In genomic region chr4:141604493-141604892, GRCm38 (mm10) we compare ENCODE assay signal across 10 mouse cellular contexts. TPM values are rescaled to one million over a fixed set of nuclear protein-coding genes. Genes with fewer than 3 reads are reported as not detected.
DNase-seq lines count a peak whose midpoint lies in the region; ATAC-seq and TF ChIP-seq lines count a peak whose summit lies in the region.
"Had no signal": no experiment of that assay in that cellular context is flagged by ENCODE, and none has a peak within 500 bp of the region (broad histone marks: within the 10 kb centered on the region; RNA-seq: fewer than 3 reads in every experiment).

No protein-coding gene starts in this region.

- H3K4me1 ChIP-seq in megakaryocyte, embryonic 14.5 days: peaks cover 34% of the 10 kb centered on the region
- peaks cover 32 to 44% of the 10 kb centered on the region in 2 experiments for H3K4me1 ChIP-seq in heart, embryonic 14.5 days (ENCODE audit: control insufficient read depth in 2 of 2, insufficient read depth in 2 of 2, low read length in 2 of 2)
- peaks cover 22% of the 10 kb centered on the region for H3K4me1 ChIP-seq in kidney, postnatal 0 days (replicated peaks; ENCODE audit: insufficient read depth, low read length)
- peaks cover 15% of the 10 kb centered on the region for H3K4me1 ChIP-seq in stomach, embryonic 15.5 days
- H3K4me1 ChIP-seq in hindbrain, embryonic 11.5 days (replicated peaks; ENCODE audit: control insufficient read depth, insufficient read depth, low read length): 0 out of 2 replicates have a peak, but pooled peaks cover 3% of the 10 kb centered on the region

- H3K9me3 ChIP-seq in megakaryocyte, embryonic 14.5 days: peaks cover 11% of the 10 kb centered on the region
- peaks cover 3% of the 10 kb centered on the region; the same call in 1 of the 2 replicates for H3K9me3 ChIP-seq in heart, embryonic 14.5 days (ENCODE audit: control insufficient read depth, low read length)
- H3K9me3 ChIP-seq in kidney, postnatal 0 days (replicated peaks; ENCODE audit: low read length): no peaks in the 10 kb centered on the region
- no peaks in the 10 kb centered on the region for H3K9me3 ChIP-seq in stomach, embryonic 15.5 days
- no peaks in the 10 kb centered on the region for H3K9me3 ChIP-seq in hindbrain, embryonic 11.5 days (ENCODE audit: control insufficient read depth, low read length)
- H3K9me3 ChIP-seq: neural tube, embryonic 12.5 days had no signal

- peak overlapping the region in 1 of 2 experiments; percentile 25; a peak in 1 of 4 replicates for H3K27ac ChIP-seq in heart, embryonic 14.5 days (replicated peaks in 1 of 2; ENCODE audit: control insufficient read depth in 1 of 2, insufficient read depth in 1 of 2, low read depth in 2 of 2, low read length in 2 of 2)
- peak overlapping the region; percentile 82 for H3K27ac ChIP-seq in kidney, postnatal 0 days
- H3K27ac ChIP-seq in stomach, embryonic 15.5 days: peak overlapping the region; percentile 70
- no peak overlapping the region for H3K27ac ChIP-seq in hindbrain, embryonic 11.5 days (ENCODE audit: low read depth, low read length)
- H3K27ac ChIP-seq: liver, embryonic 14.5 days; neural tube, embryonic 12.5 days had no signal

- WGBS in heart, embryonic 14.5 days: 49% methylated on average over 8 of the region's 8 CpGs
- WGBS in kidney, postnatal 0 days: 21% methylated on average over 8 of the region's 8 CpGs
- WGBS in stomach, embryonic 15.5 days: 37% methylated on average over 8 of the region's 8 CpGs
- WGBS in hindbrain, embryonic 11.5 days: 84% methylated on average over 8 of the region's 8 CpGs

- ATAC-seq in megakaryocyte, adult 5-6 weeks (ENCODE audit: poor library complexity, severe bottlenecking): no peak
- no peak for ATAC-seq in heart, embryonic 14.5 days (ENCODE audit: insufficient number of reproducible peaks, insufficient read depth, low FRiP score, low read depth)
- ATAC-seq in kidney, postnatal 0 days (replicated peaks; ENCODE audit: low FRiP score, low read depth): peak; percentile 50
- no peak for ATAC-seq in stomach, embryonic 15.5 days (ENCODE audit: insufficient read depth, low FRiP score, low read depth)
- no peak for ATAC-seq in hindbrain, embryonic 11.5 days (ENCODE audit: low FRiP score)
- ATAC-seq in cerebellum, adult (ENCODE audit: insufficient number of reproducible peaks, low FRiP score, low TSS enrichment): no peak

- peak overlapping the region; percentile 4; the same call in 1 of the 2 replicates for H3K9ac ChIP-seq in heart, embryonic 14.5 days (ENCODE audit: low read length)
- no peak overlapping the region for H3K9ac ChIP-seq in kidney, postnatal 0 days (ENCODE audit: low read depth, low read length)
- no peak overlapping the region for H3K9ac ChIP-seq in stomach, embryonic 15.5 days
- no peak overlapping the region for H3K9ac ChIP-seq in hindbrain, embryonic 11.5 days (ENCODE audit: low read depth, low read length)
- H3K9ac ChIP-seq: liver, embryonic 14.5 days; neural tube, embryonic 12.5 days had no signal

- H3K4me3 ChIP-seq in megakaryocyte, embryonic 14.5 days (replicated peaks): peak overlapping the region; percentile 0
- H3K4me3 ChIP-seq in heart, embryonic 14.5 days (ENCODE audit: control insufficient read depth in 1 of 2, insufficient read depth in 1 of 2, low read depth in 1 of 2, low read length in 2 of 2): no peak overlapping the region
- no peak overlapping the region for H3K4me3 ChIP-seq in kidney, postnatal 0 days (replicated peaks; ENCODE audit: low read depth, low read length)
- no peak overlapping the region for H3K4me3 ChIP-seq in stomach, embryonic 15.5 days (replicated peaks)
- H3K4me3 ChIP-seq in hindbrain, embryonic 11.5 days (ENCODE audit: low read depth, low read length): no peak overlapping the region
- H3K4me3 ChIP-seq: neural tube, embryonic 12.5 days had no signal

- DNase-seq in kidney, postnatal 0 days (ENCODE audit: low spot score): peak; percentile 85
- no peak for DNase-seq in hindbrain, embryonic 11.5 days (ENCODE audit: low spot score)
- no peak for DNase-seq in thymus, postnatal 4 days

- no peak for TF ChIP-seq CTCF in kidney, postnatal 0 days (IDR thresholded peaks at IDR 0.05; ENCODE audit: low read depth)

- no peak overlapping the region for H3K4me2 ChIP-seq in heart, embryonic 14.5 days (ENCODE audit: low read length)
- H3K4me2 ChIP-seq in kidney, postnatal 0 days (ENCODE audit: low read length): no peak overlapping the region
- H3K4me2 ChIP-seq in stomach, embryonic 15.5 days: 0 out of 2 replicates have a peak overlapping the region, but pooled peaks have one; percentile 19
- no peak overlapping the region for H3K4me2 ChIP-seq in hindbrain, embryonic 11.5 days (replicated peaks; ENCODE audit: low read depth, low read length)
- H3K4me2 ChIP-seq: neural tube, embryonic 12.5 days had no signal

- H3K36me3 ChIP-seq in megakaryocyte, embryonic 14.5 days (replicated peaks; ENCODE audit: low read length): no peaks in the 10 kb centered on the region
- H3K36me3 ChIP-seq in heart, embryonic 14.5 days (ENCODE audit: control insufficient read depth, insufficient read depth, low read length): no peaks in the 10 kb centered on the region
- no peaks in the 10 kb centered on the region for H3K36me3 ChIP-seq in kidney, postnatal 0 days (ENCODE audit: insufficient read depth, low read length)
- H3K36me3 ChIP-seq in stomach, embryonic 15.5 days: no peaks in the 10 kb centered on the region
- H3K36me3 ChIP-seq in hindbrain, embryonic 11.5 days (ENCODE audit: control insufficient read depth, insufficient read depth, low read length): no peaks in the 10 kb centered on the region
- H3K36me3 ChIP-seq: neural tube, embryonic 12.5 days had no signal

- H3K27me3 ChIP-seq in megakaryocyte, embryonic 14.5 days (replicated peaks): peaks cover 69% of the 10 kb centered on the region
- H3K27me3 ChIP-seq in heart, embryonic 14.5 days (ENCODE audit: control insufficient read depth, insufficient read depth, low read length): no peaks in the 10 kb centered on the region
- H3K27me3 ChIP-seq in kidney, postnatal 0 days (ENCODE audit: insufficient read depth, low read length): no peaks in the 10 kb centered on the region
- H3K27me3 ChIP-seq in stomach, embryonic 15.5 days (replicated peaks): no peaks in the 10 kb centered on the region
- H3K27me3 ChIP-seq in hindbrain, embryonic 11.5 days (ENCODE audit: control insufficient read depth, insufficient read depth, low read length): peaks cover 3% of the 10 kb centered on the region; the same call in 1 of the 2 replicates

RNA-seq across cellular contexts. Expression of gene Fblim1, which starts 1.4 kb away (rescaled TPM):
- polyA plus RNA-seq in megakaryocyte, embryonic 14.5 days (2012; ENCODE audit: insufficient read depth, low replicate concordance): 4.7 and 17.1 TPM in 2 replicates
- total RNA-seq in megakaryocyte, adult 5-6 weeks (2015): not detected in 2 replicates
- not detected in 2 replicates for total RNA-seq in megakaryocyte, adult 5-6 weeks (2017)
- 45.2 and 45.7 TPM in 2 replicates for polyA plus RNA-seq in heart, embryonic 14.5 days (2014; fragmentation: Nextera tagmentation; extraction: Ambion mirVana)
- 58.1 and 64.6 TPM in 2 replicates for polyA plus RNA-seq in kidney, postnatal 0 days (2015; fragmentation: Nextera tagmentation; extraction: Ambion mirVana)
- 71.1 and 77.2 TPM in 2 replicates for polyA plus RNA-seq in stomach, embryonic 15.5 days (2015; fragmentation: Nextera tagmentation; extraction: Ambion mirVana)
- polyA plus RNA-seq in hindbrain, embryonic 11.5 days (2014; fragmentation: Nextera tagmentation; extraction: Ambion mirVana): 29.1 and 31.1 TPM in 2 replicates

RNA-seq across cellular contexts. Expression of gene Tmem82, which starts 13.9 kb away (rescaled TPM):
- 1.1 TPM in 1 of 2 replicates, not detected in the other for polyA plus RNA-seq in megakaryocyte, embryonic 14.5 days (2012; ENCODE audit: insufficient read depth, low replicate concordance)
- total RNA-seq in megakaryocyte, adult 5-6 weeks (2015): 0.16 TPM in 1 of 2 replicates, not detected in the other
- 0.26 TPM in 1 of 2 replicates, not detected in the other for total RNA-seq in megakaryocyte, adult 5-6 weeks (2017)
- polyA plus RNA-seq in heart, embryonic 14.5 days (2014; fragmentation: Nextera tagmentation; extraction: Ambion mirVana): 0.19 and 0.43 TPM in 2 replicates
- 7.7 and 9.5 TPM in 2 replicates for polyA plus RNA-seq in kidney, postnatal 0 days (2015; fragmentation: Nextera tagmentation; extraction: Ambion mirVana)
- 4.0 and 6.1 TPM in 2 replicates for polyA plus RNA-seq in stomach, embryonic 15.5 days (2015; fragmentation: Nextera tagmentation; extraction: Ambion mirVana)
- 0.33 and 0.52 TPM in 2 replicates for polyA plus RNA-seq in hindbrain, embryonic 11.5 days (2014; fragmentation: Nextera tagmentation; extraction: Ambion mirVana)

RNA-seq across cellular contexts. Expression of gene Slc25a34, which starts 19.1 kb away (rescaled TPM):
- not detected in 2 replicates for polyA plus RNA-seq in megakaryocyte, embryonic 14.5 days (2012; ENCODE audit: insufficient read depth, low replicate concordance)
- not detected in 2 replicates for total RNA-seq in megakaryocyte, adult 5-6 weeks (2015)
- not detected in 2 replicates for total RNA-seq in megakaryocyte, adult 5-6 weeks (2017)
- 0.09 and 0.19 TPM in 2 replicates for polyA plus RNA-seq in heart, embryonic 14.5 days (2014; fragmentation: Nextera tagmentation; extraction: Ambion mirVana)
- polyA plus RNA-seq in kidney, postnatal 0 days (2015; fragmentation: Nextera tagmentation; extraction: Ambion mirVana): 1.9 and 2.3 TPM in 2 replicates
- 0.71 and 0.76 TPM in 2 replicates for polyA plus RNA-seq in stomach, embryonic 15.5 days (2015; fragmentation: Nextera tagmentation; extraction: Ambion mirVana)
- polyA plus RNA-seq in hindbrain, embryonic 11.5 days (2014; fragmentation: Nextera tagmentation; extraction: Ambion mirVana): not detected in 2 replicates
- polyA plus RNA-seq: neural tube, embryonic 12.5 days had no signal
